Mouse (Mus musculus) spleen, adult 2 months (tissue): Measurements from ENCODE around the gene Iqgap2.

Source experiments
- CTCF ChIP-seq: fragments of 200-500 bp; IDR thresholded peaks from 2 replicates; pipeline ENCODE4 v1.5.1; 2011; ENCODE audit warnings: mild to moderate bottlenecking, inconsistent platforms; ENCODE audit not compliant: insufficient read depth, insufficient read length, insufficient replicate concordance; ENCODE audit errors: extremely low read depth
- POLR2A ChIP-seq: fragments of 200-500 bp; IDR thresholded peaks from 2 replicates; pipeline ENCODE4 v1.6.1; 2011; ENCODE audit warnings: low read depth, low read length, inconsistent platforms

- TF ChIP-seq CTCF (no peak), POLR2A (no peak)
These were observed 956 bp upstream of the Iqgap2 start for GRCm38 (mm10) chr13:95892611-95893145.
